Comparison of ENCODE assay signal across 8 mouse cellular contexts in genomic region chr5:76184286-76185080, GRCm38 (mm10). TPM values are rescaled to one million over a fixed set of nuclear protein-coding genes. Genes with fewer than 3 reads are reported as not detected.
DNase-seq lines count a peak whose midpoint lies in the region; ATAC-seq and TF ChIP-seq lines count a peak whose summit lies in the region.

No protein-coding gene starts in this region.

- H3K9ac ChIP-seq in embryonic facial prominence, embryonic 13.5 days, result peak overlapping the region; percentile 96
- peak overlapping the region; percentile 94 for H3K9ac ChIP-seq in liver, adult 2 months (ENCODE audit: low read depth, low read length)

- no peaks in the 10 kb centered on the region for H3K27me3 ChIP-seq in embryonic facial prominence, embryonic 13.5 days
- no peaks in the 10 kb centered on the region for H3K27me3 ChIP-seq in kidney, adult 2 months (replicated peaks; ENCODE audit: control insufficient read depth, insufficient read depth, low read length)
- no peaks in the 10 kb centered on the region for H3K27me3 ChIP-seq in liver, adult 2 months (ENCODE audit: control insufficient read depth, insufficient read depth, low read length)

- peaks cover 39% of the 10 kb centered on the region for H3K4me1 ChIP-seq in embryonic facial prominence, embryonic 13.5 days
- H3K4me1 ChIP-seq in kidney, adult 2 months (ENCODE audit: control insufficient read depth, insufficient read depth, low read length), result peaks cover 3% of the 10 kb centered on the region; the same call in 1 of the 2 replicates
- peaks cover 6% of the 10 kb centered on the region for H3K4me1 ChIP-seq in liver, adult 2 months (ENCODE audit: control insufficient read depth, insufficient read depth, low read length)

- H3K4me2 ChIP-seq in embryonic facial prominence, embryonic 13.5 days, result peak overlapping the region; percentile 78

- H3K9me3 ChIP-seq in embryonic facial prominence, embryonic 13.5 days, result no peaks in the 10 kb centered on the region

- 5% methylated on average over 25 of the region's 38 CpGs for WGBS in embryonic facial prominence, embryonic 13.5 days
- WGBS in kidney, adult 2 months, result 4% methylated on average over 38 of the region's 38 CpGs
- 7% methylated on average over 38 of the region's 38 CpGs for WGBS in liver, adult 2 months

- peak overlapping the region; percentile 98 for H3K27ac ChIP-seq in embryonic facial prominence, embryonic 13.5 days
- peak overlapping the region; percentile 26; the same call in 1 of the 2 replicates for H3K27ac ChIP-seq in kidney, adult 2 months (ENCODE audit: insufficient read depth, low read depth, low read length)
- peak overlapping the region; percentile 19; the same call in 1 of the 2 replicates for H3K27ac ChIP-seq in liver, adult 2 months (replicated peaks; ENCODE audit: insufficient read depth, low read depth, low read length)

- peaks cover 17% of the 10 kb centered on the region for H3K36me3 ChIP-seq in embryonic facial prominence, embryonic 13.5 days
- no peaks in the 10 kb centered on the region for H3K36me3 ChIP-seq in kidney, adult 2 months (ENCODE audit: control insufficient read depth, insufficient read depth, low read length)
- no peaks in the 10 kb centered on the region; the same call in 1 of the 2 replicates for H3K36me3 ChIP-seq in liver, adult 2 months (ENCODE audit: control insufficient read depth, insufficient read depth, low read length)

- peak; percentile 83 for ATAC-seq in embryonic facial prominence, embryonic 13.5 days (ENCODE audit: insufficient number of reproducible peaks, insufficient read depth, low FRiP score, low TSS enrichment, low read depth)
- ATAC-seq in monocyte, adult 5-6 weeks (replicated peaks; ENCODE audit: insufficient number of reproducible peaks, low FRiP score, low TSS enrichment, poor library complexity, severe bottlenecking), result peak; percentile 25; the same call in 1 of the 2 replicates

- peak; percentile 80 for DNase-seq in A20 (ENCODE audit: low read depth, low spot score)
- peak; percentile 86 to 88 for DNase-seq in adrenal gland, postnatal 36 days
- peak; percentile 30 for DNase-seq in heart, adult 8-10 months (ENCODE audit: low spot score)
- DNase-seq in kidney, adult 2 months, result peak; percentile 70
- DNase-seq in liver, adult 2 months (ENCODE audit: extremely low read depth, low read depth, low spot score), result no peak
- peak; percentile 66 to 85 for DNase-seq in spleen, postnatal 4 days (ENCODE audit: low spot score in 2 of 2)

- H3K4me3 ChIP-seq in embryonic facial prominence, embryonic 13.5 days, result peak overlapping the region; percentile 94
- H3K4me3 ChIP-seq in kidney, adult 2 months (ENCODE audit: insufficient read depth, low read depth, low read length), result peak overlapping the region; percentile 95
- peak overlapping the region; percentile 97 for H3K4me3 ChIP-seq in liver, adult 2 months (ENCODE audit: insufficient read depth, low read depth, low read length)

- no peak for TF ChIP-seq CTCF in kidney, adult 2 months (conservative IDR thresholded peaks at IDR 0.05; ENCODE audit: insufficient read depth, insufficient read length, low read depth, low read length)
- no peak for TF ChIP-seq CTCF in liver, adult 2 months (IDR thresholded peaks at IDR 0.05; ENCODE audit: low read depth, low read length)

- no peak for TF ChIP-seq POLR2A in kidney, adult 2 months (IDR thresholded peaks at IDR 0.05; ENCODE audit: low read depth, low read length)
- TF ChIP-seq POLR2A in liver, adult 2 months (IDR thresholded peaks at IDR 0.05; ENCODE audit: extremely low read depth, insufficient read depth, low read length), result no peak

- H3K79me2 ChIP-seq in liver, adult 2 months (ENCODE audit: control insufficient read depth, insufficient read depth, low read length), result no peaks in the 10 kb centered on the region; the same call in 1 of the 2 replicates

RNA-seq across cellular contexts. Expression of gene Tmem165, which starts 0.8 kb away (rescaled TPM):
- 10 to 100 TPM; 41.6 to 46.2 TPM for total RNA-seq in adrenal gland, postnatal 36 days (2021)
- polyA plus RNA-seq in embryonic facial prominence, embryonic 13.5 days (2015; fragmentation: Nextera tagmentation; extraction: Ambion mirVana), result 104 and 107 TPM in 2 replicates
- total RNA-seq in heart, adult 8-10 months (2022), result 10 to 100 TPM; 15.6 to 20.2 (median 19.4) TPM
- 29.4 and 38.7 TPM in 2 replicates for polyA plus RNA-seq in kidney, adult 2 months (2012; rRNA removed)
- 13.9 and 15.1 TPM in 2 replicates for total RNA-seq in liver, adult 2 months (2014; rRNA removed)
- polyA plus RNA-seq in liver, adult 2 months (2012; rRNA removed), result 10.3 and 11.0 TPM in 2 replicates
- 34.7 to 57.4 TPM (median 42.1 TPM) in 3 replicates for total RNA-seq in monocyte, adult 5-6 weeks (2017)

RNA-seq across cellular contexts. Expression of gene Srd5a3, which starts 44.4 kb away (rescaled TPM):
- total RNA-seq in adrenal gland, postnatal 36 days (2021), result 10 to 100 TPM; 23.6 to 33.3 TPM
- polyA plus RNA-seq in embryonic facial prominence, embryonic 13.5 days (2015; fragmentation: Nextera tagmentation; extraction: Ambion mirVana), result 32.8 and 36.4 TPM in 2 replicates
- 1 to 10 TPM; 6.1 to 7.4 (median 7.0) TPM for total RNA-seq in heart, adult 8-10 months (2022)
- polyA plus RNA-seq in kidney, adult 2 months (2012; rRNA removed), result 56.9 and 69.9 TPM in 2 replicates
- 7.8 and 10.0 TPM in 2 replicates for total RNA-seq in liver, adult 2 months (2014; rRNA removed)
- 42.4 and 57.3 TPM in 2 replicates for polyA plus RNA-seq in liver, adult 2 months (2012; rRNA removed)
- 42.6 to 47.3 TPM (median 45.9 TPM) in 3 replicates for total RNA-seq in monocyte, adult 5-6 weeks (2017)

Comparison
In these comparisons a context has a peak if more than half of its experiments do, and no peak if none do; other contexts are left out.
1. H3K27ac ChIP-seq: peak in every context shown above with its lines; median percentile 98 in embryonic facial prominence, embryonic 13.5 days; 26 in kidney, adult 2 months; 19 in liver, adult 2 months.